Mouse (Mus musculus) skeletal muscle tissue, adult 2 months (tissue): ENCODE results near the gene Litaf.

ENCODE experiments used
- DNase-seq: peaks from one replicate; pipeline ENCODE4 v3.0.0-alpha.2; 2012; ENCODE audit warnings: low read depth, low spot score

Litaf gene

DNA sequence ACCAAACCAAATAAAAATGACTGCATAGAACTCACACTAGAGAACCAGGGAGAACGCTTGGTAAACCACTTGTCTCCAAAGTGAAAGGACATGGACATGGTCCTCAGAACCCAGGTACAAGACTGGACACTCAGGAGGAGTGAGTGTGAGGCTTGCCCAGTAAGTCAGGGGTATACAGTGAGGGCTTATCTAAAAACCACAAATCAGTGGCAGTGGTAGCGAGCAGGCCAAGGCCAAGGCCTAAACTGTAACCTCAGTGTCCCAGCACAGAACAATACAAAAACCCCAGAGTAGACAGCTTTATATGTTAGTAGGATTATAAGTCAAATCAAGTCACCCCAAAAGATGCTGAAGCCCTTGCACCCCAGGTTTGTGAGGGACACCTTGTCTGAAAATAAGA lies 154.9 kb downstream of the Litaf start:
- DNase-seq: no peak

DNA sequence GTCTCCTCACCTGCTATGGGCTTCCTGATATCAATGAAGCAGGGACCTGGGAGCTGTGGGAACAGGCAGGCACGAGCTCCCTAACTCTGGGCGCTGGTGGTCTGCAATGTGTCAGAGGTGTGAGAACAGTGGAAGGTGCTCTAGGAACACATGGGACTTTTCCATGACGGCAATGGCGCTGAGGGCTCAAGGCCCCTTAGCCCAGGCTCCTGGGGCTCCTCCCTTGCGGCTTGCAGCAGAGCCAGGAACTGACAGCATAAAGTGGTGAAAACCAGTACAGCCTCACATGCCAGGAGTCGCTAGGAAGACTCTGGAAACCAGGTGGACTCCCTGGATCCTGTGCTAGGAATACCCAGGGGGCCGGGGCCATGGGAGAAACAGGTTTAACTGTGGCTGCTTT lies 155.4 kb downstream of the Litaf start:
- DNase-seq: no peak
